Mouse (Mus musculus): ENCODE measurements at regions not wholly inside any gene's neighbourhood (a gene's known extent, or its start where the extent isn't known, plus 50 kb on each side); places are given as distances from the start of the nearest gene placed in this dataset.

GRCm38 (mm10) chr8:88447844-88448535 lies 73.2 kb upstream of the Nkd1 start:
- H3K4me2 ChIP-seq (ENCODE audit: low read length): no peak overlapping the region
- WGBS: 80% methylated on average over 8 of the region's 9 CpGs
- ATAC-seq (ENCODE audit: insufficient number of reproducible peaks, insufficient read depth, low FRiP score, low read depth): no peak

DNA sequence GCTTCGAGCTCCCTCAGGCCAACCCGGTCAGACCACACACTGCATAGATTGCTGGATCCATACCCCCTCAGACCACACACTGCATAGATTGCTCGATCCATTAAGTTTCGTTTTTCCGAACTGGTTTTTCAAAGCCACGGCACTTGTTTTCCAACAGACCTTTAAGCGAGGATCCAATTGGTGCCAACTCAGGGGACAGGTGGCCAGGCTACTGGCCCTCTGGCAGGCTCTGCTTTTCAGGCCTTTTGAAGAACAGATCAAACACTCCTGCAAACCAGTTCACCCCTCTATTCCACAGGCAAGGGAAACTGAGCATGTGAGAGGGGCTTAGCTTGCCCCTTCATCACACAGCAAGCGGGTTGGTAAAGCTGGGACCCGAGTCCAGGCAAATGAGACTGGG lies 72.2 kb upstream of the Nkd1 start:
- peaks cover 42% of the 10 kb centered on the region for H3K27me3 ChIP-seq (ENCODE audit: control insufficient read depth, insufficient read depth, low read length)
- H3K9ac ChIP-seq (ENCODE audit: low read length): no peak overlapping the region
- H3K36me3 ChIP-seq (ENCODE audit: control insufficient read depth, insufficient read depth, low read length): no peaks in the 10 kb centered on the region
- no peak overlapping the region for H3K4me2 ChIP-seq (ENCODE audit: low read length)
- WGBS: 87% methylated on average over 9 of the region's 9 CpGs
- no peak overlapping the region for H3K4me3 ChIP-seq (ENCODE audit: control insufficient read depth in 1 of 2, insufficient read depth in 1 of 2, low read depth in 1 of 2, low read length in 2 of 2)
- H3K9me3 ChIP-seq (ENCODE audit: control insufficient read depth, low read length): no peaks in the 10 kb centered on the region
- no peak for ATAC-seq (ENCODE audit: insufficient number of reproducible peaks, insufficient read depth, low FRiP score, low read depth)
- no peak overlapping the region for H3K27ac ChIP-seq (replicated peaks in 1 of 2; ENCODE audit: control insufficient read depth in 1 of 2, insufficient read depth in 1 of 2, low read depth in 2 of 2, low read length in 2 of 2)
- H3K4me1 ChIP-seq (ENCODE audit: control insufficient read depth in 2 of 2, insufficient read depth in 2 of 2, low read length in 2 of 2): peaks cover 4 to 17% of the 10 kb centered on the region in 2 experiments; a peak in 3 of 4 replicates

More at GRCm38 (mm10) chr8:88447844-88448535, 73.2 kb upstream of the Nkd1 start:
- Histone ChIP-seq H3K4me3 (ENCODE audit: control insufficient read depth in 1 of 2, insufficient read depth in 1 of 2, low read depth in 1 of 2, low read length in 2 of 2) (no peak overlapping the region), H3K4me1 (ENCODE audit: control insufficient read depth in 2 of 2, insufficient read depth in 2 of 2, low read length in 2 of 2) (peaks cover 2 to 13% of the 10 kb centered on the region in 2 experiments; a peak in 2 of 4 replicates), H3K9me3 (ENCODE audit: control insufficient read depth, low read length) (no peaks in the 10 kb centered on the region), H3K27me3 (ENCODE audit: control insufficient read depth, insufficient read depth, low read length) (peaks cover 33% of the 10 kb centered on the region), H3K27ac (replicated peaks in 1 of 2; ENCODE audit: control insufficient read depth in 1 of 2, insufficient read depth in 1 of 2, low read depth in 2 of 2, low read length in 2 of 2) (no peak overlapping the region), H3K36me3 (ENCODE audit: control insufficient read depth, insufficient read depth, low read length) (no peaks in the 10 kb centered on the region), H3K9ac (ENCODE audit: low read length) (no peak overlapping the region)

DNA sequence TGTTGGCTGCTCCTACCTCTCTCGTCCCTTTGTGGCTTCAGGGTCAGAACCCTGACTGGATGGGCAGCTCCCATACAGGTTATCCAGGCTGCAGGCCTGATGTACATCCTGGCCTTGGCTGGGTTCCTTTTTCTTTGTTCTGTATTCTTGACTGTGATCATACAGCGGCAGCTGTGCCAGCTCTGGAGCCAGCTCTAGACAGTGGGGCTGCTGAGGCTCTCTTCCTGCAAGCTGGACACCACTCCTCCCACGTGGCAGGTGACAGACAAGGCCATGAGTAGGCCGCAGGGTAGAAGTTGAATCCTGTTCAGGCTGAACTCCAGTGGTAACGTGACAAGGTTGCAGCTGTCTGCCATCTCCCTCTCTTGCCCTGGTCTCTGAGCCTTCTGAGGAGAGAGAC lies 71.6 kb upstream of the Nkd1 start:
- Histone ChIP-seq H3K4me1 (ENCODE audit: control insufficient read depth in 2 of 2, insufficient read depth in 2 of 2, low read length in 2 of 2) (peaks cover 6 to 20% of the 10 kb centered on the region in 2 experiments; a peak in 3 of 4 replicates), H3K9me3 (ENCODE audit: control insufficient read depth, low read length) (no peaks in the 10 kb centered on the region), H3K36me3 (ENCODE audit: control insufficient read depth, insufficient read depth, low read length) (no peaks in the 10 kb centered on the region), H3K27me3 (ENCODE audit: control insufficient read depth, insufficient read depth, low read length) (peaks cover 46% of the 10 kb centered on the region), H3K4me3 (ENCODE audit: control insufficient read depth in 1 of 2, insufficient read depth in 1 of 2, low read depth in 1 of 2, low read length in 2 of 2) (no peak overlapping the region), H3K27ac (replicated peaks in 1 of 2; ENCODE audit: control insufficient read depth in 1 of 2, insufficient read depth in 1 of 2, low read depth in 2 of 2, low read length in 2 of 2) (no peak overlapping the region), H3K9ac (ENCODE audit: low read length) (no peak overlapping the region), H3K4me2 (ENCODE audit: low read length) (no peak overlapping the region)
- 82% methylated on average over 5 of the region's 5 CpGs for WGBS
- ATAC-seq (ENCODE audit: insufficient number of reproducible peaks, insufficient read depth, low FRiP score, low read depth): no peak

DNA sequence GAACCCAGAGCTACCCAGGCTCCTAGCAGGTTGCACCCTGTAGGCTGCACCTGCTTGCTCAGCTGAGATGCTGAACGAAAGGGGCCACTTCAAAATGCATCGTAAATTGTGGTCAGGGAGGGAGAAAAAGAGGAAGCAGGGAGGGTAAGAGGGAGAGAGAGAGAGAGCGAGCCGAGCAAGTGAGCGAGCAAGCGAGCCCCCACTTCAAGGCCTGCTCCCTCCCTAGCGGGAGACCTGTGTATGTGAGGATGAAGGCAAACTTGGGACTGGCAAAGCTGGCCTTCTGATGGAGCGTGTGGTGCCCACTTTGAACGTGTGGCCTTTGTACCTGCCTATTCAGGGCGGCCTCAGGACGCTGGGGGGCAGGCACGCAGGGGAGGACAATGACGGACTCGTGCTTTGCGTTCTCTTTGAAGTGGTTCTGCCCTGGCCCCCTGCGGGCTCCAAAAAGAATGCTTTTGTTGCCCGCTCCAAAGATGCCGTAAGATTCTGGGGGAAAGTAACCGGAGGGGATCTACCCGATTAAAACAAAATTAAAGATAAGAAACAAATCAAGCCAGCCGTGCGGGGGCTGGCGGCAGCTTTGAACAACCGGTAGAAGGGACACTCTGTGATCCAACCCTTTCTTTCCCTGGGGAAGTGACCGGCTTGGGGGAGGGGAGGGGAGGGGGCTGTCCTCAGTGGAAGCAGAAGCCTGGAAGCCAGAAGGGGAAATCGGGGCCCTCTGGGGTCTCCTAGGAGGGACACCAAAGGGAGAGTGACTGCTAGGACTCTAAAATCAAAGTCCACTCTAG lies 70.1 kb upstream of the Nkd1 start:
- no peak for ATAC-seq (ENCODE audit: insufficient number of reproducible peaks, insufficient read depth, low FRiP score, low read depth)
- H3K9me3 ChIP-seq (ENCODE audit: control insufficient read depth, low read length): 0 out of 2 replicates have a peak, but pooled peaks cover under 1% of the 10 kb centered on the region
- WGBS: 9% methylated on average over 26 of the region's 26 CpGs
- peaks cover 6 to 30% of the 10 kb centered on the region in 2 experiments for H3K4me1 ChIP-seq (ENCODE audit: control insufficient read depth in 2 of 2, insufficient read depth in 2 of 2, low read length in 2 of 2)
- H3K27me3 ChIP-seq (ENCODE audit: control insufficient read depth, insufficient read depth, low read length): peaks cover 60% of the 10 kb centered on the region
- H3K9ac ChIP-seq (ENCODE audit: low read length): no peak overlapping the region
- peak overlapping the region; percentile 26 for H3K4me2 ChIP-seq (ENCODE audit: low read length)
- no peak overlapping the region for H3K27ac ChIP-seq (replicated peaks in 1 of 2; ENCODE audit: control insufficient read depth in 1 of 2, insufficient read depth in 1 of 2, low read depth in 2 of 2, low read length in 2 of 2)
- H3K36me3 ChIP-seq (ENCODE audit: control insufficient read depth, insufficient read depth, low read length): no peaks in the 10 kb centered on the region
- peak overlapping the region in 1 of 2 experiments; percentile 1; a peak in 1 of 4 replicates for H3K4me3 ChIP-seq (ENCODE audit: control insufficient read depth in 1 of 2, insufficient read depth in 1 of 2, low read depth in 1 of 2, low read length in 2 of 2)

- ATAC-seq (ENCODE audit: insufficient number of reproducible peaks, insufficient read depth, low FRiP score, low read depth): no peak
- Histone ChIP-seq H3K4me2 (ENCODE audit: low read length) (peak overlapping the region; percentile 26), H3K4me1 (ENCODE audit: control insufficient read depth in 2 of 2, insufficient read depth in 2 of 2, low read length in 2 of 2) (peaks cover 6 to 30% of the 10 kb centered on the region in 2 experiments), H3K4me3 (ENCODE audit: control insufficient read depth in 1 of 2, insufficient read depth in 1 of 2, low read depth in 1 of 2, low read length in 2 of 2) (peak overlapping the region in 1 of 2 experiments; percentile 1; a peak in 1 of 4 replicates), H3K27ac (replicated peaks in 1 of 2; ENCODE audit: control insufficient read depth in 1 of 2, insufficient read depth in 1 of 2, low read depth in 2 of 2, low read length in 2 of 2) (no peak overlapping the region), H3K36me3 (ENCODE audit: control insufficient read depth, insufficient read depth, low read length) (no peaks in the 10 kb centered on the region), H3K9me3 (ENCODE audit: control insufficient read depth, low read length) (peaks cover 7% of the 10 kb centered on the region), H3K27me3 (ENCODE audit: control insufficient read depth, insufficient read depth, low read length) (peaks cover 63% of the 10 kb centered on the region), H3K9ac (ENCODE audit: low read length) (no peak overlapping the region)
- 22% methylated on average over 17 of the region's 17 CpGs for WGBS
Observed at GRCm38 (mm10) chr8:88451658-88452500, 69.3 kb upstream of the Nkd1 start.

GRCm38 (mm10) chr8:88452501-88452847 lies 68.7 kb upstream of the Nkd1 start:
- 57% methylated on average over 6 of the region's 6 CpGs for WGBS
- H3K36me3 ChIP-seq (ENCODE audit: control insufficient read depth, insufficient read depth, low read length): no peaks in the 10 kb centered on the region
- peaks cover 6 to 30% of the 10 kb centered on the region in 2 experiments for H3K4me1 ChIP-seq (ENCODE audit: control insufficient read depth in 2 of 2, insufficient read depth in 2 of 2, low read length in 2 of 2)
- H3K4me3 ChIP-seq (ENCODE audit: control insufficient read depth in 1 of 2, insufficient read depth in 1 of 2, low read depth in 1 of 2, low read length in 2 of 2): no peak overlapping the region
- no peak overlapping the region for H3K9ac ChIP-seq (ENCODE audit: low read length)
- peaks cover 10% of the 10 kb centered on the region for H3K9me3 ChIP-seq (ENCODE audit: control insufficient read depth, low read length)
- no peak for ATAC-seq (ENCODE audit: insufficient number of reproducible peaks, insufficient read depth, low FRiP score, low read depth)
- H3K27me3 ChIP-seq (ENCODE audit: control insufficient read depth, insufficient read depth, low read length): peaks cover 63% of the 10 kb centered on the region
- H3K27ac ChIP-seq (replicated peaks in 1 of 2; ENCODE audit: control insufficient read depth in 1 of 2, insufficient read depth in 1 of 2, low read depth in 2 of 2, low read length in 2 of 2): no peak overlapping the region
- H3K4me2 ChIP-seq (ENCODE audit: low read length): no peak overlapping the region

GRCm38 (mm10) chr8:88454048-88454696 lies 67.0 kb upstream of the Nkd1 start:
- 0 out of 2 replicates have a peak, but pooled peaks have one; percentile 38 for ATAC-seq (ENCODE audit: insufficient number of reproducible peaks, insufficient read depth, low FRiP score, low read depth)
- H3K4me2 ChIP-seq (ENCODE audit: low read length): peak overlapping the region; percentile 99
- H3K9me3 ChIP-seq (ENCODE audit: control insufficient read depth, low read length): peaks cover 10% of the 10 kb centered on the region
- WGBS: under 1% methylated on average over 60 of the region's 75 CpGs
- H3K4me3 ChIP-seq (ENCODE audit: control insufficient read depth in 1 of 2, insufficient read depth in 1 of 2, low read depth in 1 of 2, low read length in 2 of 2): peak overlapping the region; percentile 59
- no peaks in the 10 kb centered on the region for H3K36me3 ChIP-seq (ENCODE audit: control insufficient read depth, insufficient read depth, low read length)
- peak overlapping the region; percentile 69 for H3K9ac ChIP-seq (ENCODE audit: low read length)
- peaks cover 6 to 30% of the 10 kb centered on the region in 2 experiments for H3K4me1 ChIP-seq (ENCODE audit: control insufficient read depth in 2 of 2, insufficient read depth in 2 of 2, low read length in 2 of 2)
- no peak overlapping the region for H3K27ac ChIP-seq (replicated peaks in 1 of 2; ENCODE audit: control insufficient read depth in 1 of 2, insufficient read depth in 1 of 2, low read depth in 2 of 2, low read length in 2 of 2)
- peaks cover 63% of the 10 kb centered on the region for H3K27me3 ChIP-seq (ENCODE audit: control insufficient read depth, insufficient read depth, low read length)

Data from heart, embryonic 14.5 days (tissue).